Mouse (Mus musculus): ENCODE measurements at regions not wholly inside any gene's neighbourhood (a gene's known extent, or its start where the extent isn't known, plus 50 kb on each side); places are given as distances from the start of the nearest gene placed in this dataset.

- TF ChIP-seq CTCF (IDR thresholded peaks at IDR 0.05; ENCODE audit: low read depth, low read length) = no peak
- no peak for TF ChIP-seq POLR2A (IDR thresholded peaks at IDR 0.05; ENCODE audit: borderline replicate concordance, low read depth, low read length)
Measured at GRCm38 (mm10) chr3:115603803-115604202, 111.1 kb downstream of the S1pr1 start.
